Mouse (Mus musculus): ENCODE measurements at regions not wholly inside any gene's neighbourhood (a gene's known extent, or its start where the extent isn't known, plus 50 kb on each side); places are given as distances from the start of the nearest gene placed in this dataset.

DNA sequence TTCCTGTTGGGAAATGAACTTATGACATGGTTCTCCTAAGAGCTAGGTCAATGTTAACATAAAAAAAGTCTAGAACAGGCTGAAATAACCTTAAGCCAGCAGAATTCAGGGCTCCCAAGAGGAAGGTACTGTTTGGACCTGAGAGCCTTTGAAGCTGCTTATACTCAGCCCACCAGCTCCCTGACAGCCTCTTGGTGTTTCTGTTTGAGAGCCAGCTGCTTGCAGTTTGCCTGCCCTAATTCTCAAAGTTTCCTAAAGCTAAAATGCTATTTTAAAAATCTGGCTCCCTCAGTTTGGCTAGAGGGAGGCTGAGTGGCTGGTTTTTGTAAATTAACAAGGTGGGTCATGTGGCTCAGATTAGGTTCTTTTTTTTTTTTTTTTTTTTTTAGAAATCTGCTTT, 72.5 kb upstream of the Bmp4 start:
- TF ChIP-seq CTCF (IDR thresholded peaks at IDR 0.05; ENCODE audit: borderline replicate concordance, insufficient read depth, low read depth, low read length), result no peak
- TF ChIP-seq POLR2A (IDR thresholded peaks at IDR 0.05; ENCODE audit: borderline replicate concordance, insufficient read depth, low read length), result no peak
